Mouse (Mus musculus): ENCODE data around the gene Abcg4. TPM values are rescaled to one million over a fixed set of nuclear protein-coding genes. Genes with fewer than 3 reads are reported as not detected.

The Abcg4 gene
- polyA plus RNA-seq, 1 experiment from 2014 or later = 0.09 TPM

- DNase-seq (ENCODE audit: low spot score) = no peak
Observed at GRCm38 (mm10) chr9:44240399-44240798, 48.0 kb downstream of the Abcg4 start, which contains the start of gene Ccdc153. Gene Ccdc153 (plus strand): TSS chr9:44240676.

GRCm38 (mm10) chr9:44239447-44239846 is 49.0 kb downstream of the Abcg4 start:
- peak; percentile 76 for DNase-seq (ENCODE audit: low spot score)

GRCm38 (mm10) chr9:44238501-44239190 is 49.8 kb downstream of the Abcg4 start:
- DNase-seq (ENCODE audit: low spot score) = peak; percentile 92

GRCm38 (mm10) chr9:44237128-44237527 is 51.3 kb downstream of the Abcg4 start:
- no peak for DNase-seq (ENCODE audit: low spot score)

- DNase-seq (ENCODE audit: low spot score) = no peak
Observed at GRCm38 (mm10) chr9:44236601-44237000, 51.8 kb downstream of the Abcg4 start.

GRCm38 (mm10) chr9:44234479-44235427 is 53.7 kb downstream of the Abcg4 start:
- peak; percentile 57 for DNase-seq (ENCODE audit: low spot score)

- DNase-seq (ENCODE audit: low spot score) = peak; percentile 99
Observed at GRCm38 (mm10) chr9:44233802-44234478, 54.5 kb downstream of the Abcg4 start, which contains the start of gene Cbl. Gene Cbl (minus strand): TSS chr9:44234049.

GRCm38 (mm10) chr9:44233021-44233801 is 55.2 kb downstream of the Abcg4 start:
- DNase-seq (ENCODE audit: low spot score) = peak; percentile 78

GRCm38 (mm10) chr9:44231609-44232008 is 56.8 kb downstream of the Abcg4 start:
- no peak for DNase-seq (ENCODE audit: low spot score)

GRCm38 (mm10) chr9:44225993-44226392 is 62.4 kb downstream of the Abcg4 start:
- DNase-seq (ENCODE audit: low spot score) = no peak

Small RNA genes within 50 kb of the gene (microRNA-seq; reads per million reads assigned to microRNA genes)
- 2.1 reads per million for gene Gm44335 (ENCODE audit: borderline number of aligned reads)

Other genes starting within 250 kb of the Abcg4 start
- 415 and 436 TPM in 2 replicates for gene Thy1, start 245.2 kb downstream of the Abcg4 start, polyA plus RNA-seq (2015; fragmentation: Nextera tagmentation; extraction: Ambion mirVana)
- gene Usp2, start 221.6 kb downstream of the Abcg4 start, polyA plus RNA-seq (2015; fragmentation: Nextera tagmentation; extraction: Ambion mirVana) = 7.4 and 13.1 TPM in 2 replicates
- not detected in 2 replicates for gene Mfrp, start 186.9 kb downstream of the Abcg4 start, polyA plus RNA-seq (2015; fragmentation: Nextera tagmentation; extraction: Ambion mirVana)
- 1.2 and 2.0 TPM in 2 replicates for gene C1qtnf5, start 181.4 kb downstream of the Abcg4 start, polyA plus RNA-seq (2015; fragmentation: Nextera tagmentation; extraction: Ambion mirVana)
- 0.05 and 0.10 TPM in 2 replicates for gene Gm49380, start 175.1 kb downstream of the Abcg4 start, polyA plus RNA-seq (2015; fragmentation: Nextera tagmentation; extraction: Ambion mirVana)
- 52.3 and 53.4 TPM in 2 replicates for gene Rnf26, start 175.1 kb downstream of the Abcg4 start, polyA plus RNA-seq (2015; fragmentation: Nextera tagmentation; extraction: Ambion mirVana)
- gene Mcam, start 154.1 kb downstream of the Abcg4 start, polyA plus RNA-seq (2015; fragmentation: Nextera tagmentation; extraction: Ambion mirVana) = 6.9 and 7.9 TPM in 2 replicates
- gene Cbl, start 54.6 kb downstream of the Abcg4 start, polyA plus RNA-seq (2015; fragmentation: Nextera tagmentation; extraction: Ambion mirVana) = 51.9 and 60.4 TPM in 2 replicates
- gene Ccdc153, start 47.9 kb downstream of the Abcg4 start, polyA plus RNA-seq (2015; fragmentation: Nextera tagmentation; extraction: Ambion mirVana) = 8.1 TPM in 2 replicates
- gene Pdzd3, start 37.1 kb downstream of the Abcg4 start, polyA plus RNA-seq (2015; fragmentation: Nextera tagmentation; extraction: Ambion mirVana) = 0.45 and 0.49 TPM in 2 replicates
- 5.9 and 6.3 TPM in 2 replicates for gene Nlrx1, start 20.0 kb downstream of the Abcg4 start, polyA plus RNA-seq (2015; fragmentation: Nextera tagmentation; extraction: Ambion mirVana)
- gene Hinfp, start 17.1 kb upstream of the Abcg4 start, polyA plus RNA-seq (2015; fragmentation: Nextera tagmentation; extraction: Ambion mirVana) = 22.4 and 22.6 TPM in 2 replicates
- gene C2cd2l, start 31.7 kb upstream of the Abcg4 start, polyA plus RNA-seq (2015; fragmentation: Nextera tagmentation; extraction: Ambion mirVana) = 11.0 and 11.2 TPM in 2 replicates
- 25.7 and 25.8 TPM in 2 replicates for gene Dpagt1, start 37.4 kb upstream of the Abcg4 start, polyA plus RNA-seq (2015; fragmentation: Nextera tagmentation; extraction: Ambion mirVana)
- gene H2afx, start 46.1 kb upstream of the Abcg4 start, polyA plus RNA-seq (2015; fragmentation: Nextera tagmentation; extraction: Ambion mirVana) = 454 and 470 TPM in 2 replicates
- 74.7 and 79.0 TPM in 2 replicates for gene Hmbs, start 55.6 kb upstream of the Abcg4 start, polyA plus RNA-seq (2015; fragmentation: Nextera tagmentation; extraction: Ambion mirVana)
- gene Vps11, start 73.1 kb upstream of the Abcg4 start, polyA plus RNA-seq (2015; fragmentation: Nextera tagmentation; extraction: Ambion mirVana) = 30.1 and 30.5 TPM in 2 replicates
- 13.1 and 18.5 TPM in 2 replicates for gene Hyou1, start 90.9 kb upstream of the Abcg4 start, polyA plus RNA-seq (2015; fragmentation: Nextera tagmentation; extraction: Ambion mirVana)
- 16.4 and 18.1 TPM in 2 replicates for gene Slc37a4, start 108.2 kb upstream of the Abcg4 start, polyA plus RNA-seq (2015; fragmentation: Nextera tagmentation; extraction: Ambion mirVana)
- 3,300 and 3,396 TPM in 2 replicates for gene Rps25, start 118.5 kb upstream of the Abcg4 start, polyA plus RNA-seq (2015; fragmentation: Nextera tagmentation; extraction: Ambion mirVana)
- 166 and 171 TPM in 2 replicates for gene Trappc4, start 119.0 kb upstream of the Abcg4 start, polyA plus RNA-seq (2015; fragmentation: Nextera tagmentation; extraction: Ambion mirVana)
- 24.6 and 27.0 TPM in 2 replicates for gene Ccdc84, start 130.0 kb upstream of the Abcg4 start, polyA plus RNA-seq (2015; fragmentation: Nextera tagmentation; extraction: Ambion mirVana)
- not detected in 2 replicates for gene Foxr1, start 152.5 kb upstream of the Abcg4 start, polyA plus RNA-seq (2015; fragmentation: Nextera tagmentation; extraction: Ambion mirVana)
- gene Upk2, start 166.4 kb upstream of the Abcg4 start, polyA plus RNA-seq (2015; fragmentation: Nextera tagmentation; extraction: Ambion mirVana) = 0.69 and 1.5 TPM in 2 replicates
- 3.2 and 4.4 TPM in 2 replicates for gene Bcl9l, start 194.2 kb upstream of the Abcg4 start, polyA plus RNA-seq (2015; fragmentation: Nextera tagmentation; extraction: Ambion mirVana)